Mouse (Mus musculus) layer of hippocampus, adult 11-12 months (tissue): ENCODE measurements around the gene Smarcal1.
A peak's percentile ranks its signal among the peaks of the same experiment; 100 is the strongest.

Experiments
- DNase-seq: peaks from one replicate; pipeline ENCODE4 v3.0.0; 2022; ENCODE audit warnings: low spot score

Smarcal1 gene

DNA sequence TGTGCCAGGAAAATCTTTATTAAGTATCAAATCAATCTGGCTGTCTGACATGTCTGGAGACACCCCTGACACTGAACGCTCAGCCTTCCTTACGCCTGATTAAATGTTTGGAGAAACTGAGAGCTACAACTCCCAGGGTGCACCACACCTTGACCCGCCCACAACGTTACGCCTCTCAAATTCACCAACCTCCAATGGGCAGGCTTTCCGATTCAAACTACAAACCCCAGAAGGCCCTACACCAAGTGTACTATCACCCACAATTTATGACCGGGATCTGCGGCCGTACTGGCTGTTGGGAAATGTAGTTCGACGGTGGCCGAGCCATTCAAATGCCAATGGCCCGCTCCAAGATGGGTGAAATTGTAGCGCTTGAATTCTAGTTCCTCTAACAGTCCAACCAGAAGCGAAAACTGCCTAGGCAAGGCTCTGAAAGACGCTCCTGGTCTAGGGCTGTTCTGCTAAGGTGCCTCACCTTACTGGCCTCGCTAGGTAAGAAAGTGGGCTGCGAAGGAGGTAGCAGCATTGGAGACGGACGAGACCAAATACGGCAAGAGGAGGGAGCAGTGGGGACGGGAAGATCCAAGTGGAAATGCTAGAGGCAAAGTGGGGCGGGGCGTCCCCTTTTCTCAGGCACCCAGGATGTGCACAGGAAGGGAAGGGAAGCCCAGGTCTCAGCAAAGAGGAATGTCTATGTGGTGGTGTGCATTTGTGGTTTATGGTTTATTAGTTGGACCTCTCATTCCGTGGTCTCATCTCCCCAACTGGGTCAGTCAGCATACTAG is at the start of gene Smarcal1:
Gene Smarcal1 (plus strand): TSS at position 305 of the 785 bp plus-strand sequence.
- peak; percentile 97 for DNase-seq

DNA sequence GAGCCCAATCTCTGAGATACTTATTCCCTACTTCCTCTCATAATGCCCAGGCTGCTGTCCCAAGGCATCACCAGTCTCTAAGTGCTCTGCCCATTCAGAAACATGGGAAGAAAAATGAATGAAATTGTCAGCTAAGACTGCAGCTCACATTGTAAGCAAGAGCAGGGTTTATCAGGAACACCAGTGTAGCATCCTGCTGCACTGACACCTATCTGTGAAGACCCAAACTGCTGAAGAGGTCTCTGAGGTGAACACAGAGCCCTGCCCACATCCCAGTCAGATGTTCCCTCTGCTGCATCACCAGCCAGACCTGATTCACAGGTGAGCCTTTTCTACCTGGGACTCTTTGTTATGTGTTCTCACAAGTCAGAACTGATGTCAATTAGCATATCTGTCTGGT is 49.6 kb upstream of the Smarcal1 start:
- DNase-seq = no peak

DNA sequence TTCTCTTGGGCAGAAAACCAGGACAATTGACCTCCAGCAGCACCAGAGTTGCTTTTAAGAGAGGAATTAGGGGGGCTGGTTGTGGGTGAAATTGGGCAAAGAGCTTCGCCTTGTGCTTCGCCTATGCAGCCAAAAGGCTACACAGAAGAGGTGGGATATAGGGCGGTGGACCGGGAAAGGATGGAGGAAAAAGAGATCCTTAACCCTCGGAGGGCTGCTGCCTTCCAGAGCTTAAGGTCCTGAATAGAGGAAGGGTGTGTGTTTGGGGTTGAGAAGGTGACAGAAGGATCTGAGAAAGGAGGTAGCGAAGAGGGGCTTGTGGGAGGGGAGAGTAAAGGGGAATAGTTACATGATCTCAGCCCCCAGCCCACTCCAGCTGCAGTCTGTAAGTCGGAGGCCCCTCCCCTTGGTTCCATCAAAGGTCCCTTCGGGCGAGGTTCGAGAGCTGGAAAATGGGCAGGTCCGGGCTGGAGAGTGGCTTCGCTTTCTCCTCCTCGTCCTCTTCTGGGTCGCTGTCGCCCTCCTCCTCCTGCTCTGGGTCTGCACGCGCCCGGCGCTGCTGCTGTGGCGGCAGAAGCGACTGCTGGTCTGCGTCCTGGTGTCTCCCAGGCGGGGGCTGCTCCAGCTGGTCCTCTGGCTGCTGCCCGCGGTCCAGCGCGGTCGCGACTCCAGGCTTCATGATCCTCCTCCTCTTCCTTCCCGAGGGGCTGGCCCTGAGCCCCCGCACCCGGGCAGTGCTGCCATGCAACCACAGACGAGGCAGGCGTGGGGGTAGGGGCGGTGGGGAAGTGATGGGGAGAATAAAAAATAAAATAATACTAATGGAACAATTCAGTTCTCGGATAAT is 47.1 kb upstream of the Smarcal1 start:
- peak; percentile 31 for DNase-seq

DNA sequence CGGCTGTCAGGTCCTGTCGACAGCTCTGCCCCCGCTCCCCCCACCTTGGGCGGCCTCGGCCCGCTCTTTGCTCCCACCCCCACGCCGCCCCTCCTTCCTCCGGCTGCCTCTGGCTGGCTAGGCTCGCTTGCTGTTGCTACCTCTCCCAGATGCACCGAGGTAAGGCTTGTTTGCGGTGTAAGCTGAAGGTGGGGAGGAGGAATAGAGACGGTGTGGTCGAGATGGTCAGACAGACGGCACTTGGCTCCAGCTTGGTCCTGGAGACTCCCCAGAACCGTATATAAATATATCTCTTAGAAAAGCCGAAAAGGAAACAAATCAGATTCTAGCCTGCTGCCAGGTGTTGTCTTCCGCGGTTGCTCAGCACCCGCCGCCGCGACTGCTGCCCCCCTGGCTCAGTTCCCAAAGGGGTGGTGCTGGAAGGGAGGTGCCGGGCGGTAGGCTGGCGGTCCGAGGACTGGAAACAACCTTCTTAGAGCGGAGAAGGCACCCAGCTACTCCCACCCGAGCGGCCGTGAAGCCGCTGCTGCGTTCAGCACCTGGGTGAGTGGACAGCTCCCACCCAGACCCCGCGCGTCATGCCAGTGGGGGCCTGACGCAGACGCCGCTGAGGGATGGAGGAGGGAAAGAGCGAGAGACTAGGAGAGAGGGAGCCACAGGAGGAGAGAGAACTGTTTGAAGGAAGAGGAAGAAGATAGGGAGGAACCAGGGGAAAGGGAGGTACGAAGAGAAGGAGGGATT is 46.3 kb upstream of the Smarcal1 start, which contains the start of gene March4:
Gene March4 (minus strand): TSS at position 320 of the 741 bp plus-strand sequence.
- peak; percentile 64 for DNase-seq

DNA sequence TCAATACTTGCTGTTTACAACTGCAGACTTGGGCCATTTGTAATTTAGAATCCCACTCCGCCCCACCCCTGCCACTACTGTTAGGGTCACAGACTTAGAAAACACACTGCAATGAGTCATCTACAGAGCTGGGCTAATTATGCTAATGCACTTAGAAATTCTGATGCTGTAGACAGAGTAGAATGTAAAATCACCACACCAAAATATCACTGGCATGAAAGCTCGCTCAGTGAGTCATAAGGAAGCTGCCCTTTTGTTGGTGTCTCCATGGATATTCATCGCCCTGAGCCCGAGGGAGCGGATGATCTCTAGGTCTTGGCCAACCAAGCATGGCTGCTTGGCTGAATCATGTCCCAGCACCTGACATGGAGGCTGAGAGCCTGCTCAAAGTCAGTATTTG is 44.8 kb upstream of the Smarcal1 start:
- DNase-seq = no peak

DNA sequence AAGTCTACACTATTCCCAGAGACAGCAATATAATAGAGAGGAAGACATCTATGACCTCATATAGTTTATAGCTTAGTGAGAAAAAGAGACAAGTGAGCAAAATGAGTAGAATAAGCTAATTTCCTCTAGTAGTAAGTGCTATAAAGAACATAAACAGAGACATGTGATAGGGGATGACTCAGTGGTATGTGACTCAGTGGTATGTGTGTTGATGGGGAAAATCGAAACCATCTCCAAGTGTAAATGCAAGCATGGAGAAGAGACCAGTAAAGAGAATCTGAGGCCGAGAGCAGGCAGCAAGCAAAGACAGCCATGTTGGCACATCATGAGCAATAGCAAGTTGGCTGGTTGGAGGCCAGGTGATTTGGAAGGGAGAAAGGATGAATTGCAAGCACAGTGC is 32.7 kb upstream of the Smarcal1 start:
- DNase-seq = no peak

DNA sequence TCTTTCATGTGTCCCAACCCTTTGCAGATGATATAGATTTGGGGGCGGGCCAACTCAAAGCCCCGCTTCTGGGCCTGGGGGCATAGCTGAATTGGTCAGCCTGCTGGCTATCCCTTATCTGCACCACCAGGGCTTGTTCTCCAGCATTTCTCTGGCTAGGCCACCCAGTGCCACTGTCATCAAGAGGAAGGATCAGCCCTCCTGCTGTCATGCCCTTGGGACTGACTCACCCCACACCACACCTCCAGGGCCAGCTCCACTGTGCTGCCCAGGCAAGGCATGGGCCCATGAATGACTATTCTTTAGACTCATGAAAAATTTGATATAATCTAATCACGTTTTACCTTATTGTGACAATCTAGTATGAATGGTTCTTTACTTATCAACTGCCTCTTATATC is 26.6 kb upstream of the Smarcal1 start:
- DNase-seq = no peak

DNA sequence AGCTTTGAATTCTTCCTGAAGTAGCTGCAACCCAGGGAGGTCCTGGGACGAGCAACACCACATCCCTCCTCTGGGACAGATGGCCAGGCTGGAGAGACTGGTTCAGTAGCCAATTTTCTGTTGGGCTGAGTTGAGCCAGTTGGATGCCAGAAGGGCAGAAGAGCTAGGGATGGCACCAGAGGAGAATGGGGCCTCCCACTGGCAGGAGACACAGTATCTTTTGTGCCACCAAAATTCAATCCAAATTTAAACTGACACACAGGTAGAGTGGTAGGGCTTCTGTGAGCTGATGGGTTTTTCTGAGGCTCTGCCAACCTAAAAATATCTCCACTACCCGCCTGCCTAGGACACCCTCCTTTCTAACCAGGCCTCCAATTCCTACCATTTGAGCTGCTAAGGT is 24.4 kb upstream of the Smarcal1 start:
- no peak for DNase-seq

DNA sequence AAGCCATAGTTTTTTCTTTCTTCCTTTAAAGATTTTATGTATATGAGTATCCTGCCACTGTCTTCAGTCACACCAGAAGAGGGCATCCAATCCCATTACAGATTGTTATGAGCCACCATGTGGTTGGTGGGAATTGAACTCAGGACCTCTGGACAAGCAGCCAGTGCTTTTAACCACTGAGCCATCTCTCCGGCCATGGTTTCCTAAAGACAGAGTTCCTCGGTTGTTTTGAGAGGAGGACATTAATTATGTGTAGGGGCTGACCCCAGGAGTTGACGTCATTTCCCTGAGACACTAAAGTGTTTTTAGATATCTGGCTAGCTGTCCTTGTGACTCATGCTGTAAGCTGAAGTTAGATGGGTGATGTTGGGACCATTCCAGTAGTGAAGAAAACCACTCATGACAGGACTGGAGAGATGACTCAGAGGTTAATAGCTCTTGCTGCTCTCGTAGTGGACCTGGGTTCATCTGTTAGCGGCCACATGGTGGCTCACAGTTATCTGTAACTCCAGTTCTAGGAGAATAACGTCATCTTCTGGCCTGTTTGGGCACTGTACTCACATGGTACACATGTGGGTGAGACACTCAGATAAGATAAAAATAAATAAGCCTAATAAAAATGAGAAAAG is 18.6 kb upstream of the Smarcal1 start:
- DNase-seq = no peak

DNA sequence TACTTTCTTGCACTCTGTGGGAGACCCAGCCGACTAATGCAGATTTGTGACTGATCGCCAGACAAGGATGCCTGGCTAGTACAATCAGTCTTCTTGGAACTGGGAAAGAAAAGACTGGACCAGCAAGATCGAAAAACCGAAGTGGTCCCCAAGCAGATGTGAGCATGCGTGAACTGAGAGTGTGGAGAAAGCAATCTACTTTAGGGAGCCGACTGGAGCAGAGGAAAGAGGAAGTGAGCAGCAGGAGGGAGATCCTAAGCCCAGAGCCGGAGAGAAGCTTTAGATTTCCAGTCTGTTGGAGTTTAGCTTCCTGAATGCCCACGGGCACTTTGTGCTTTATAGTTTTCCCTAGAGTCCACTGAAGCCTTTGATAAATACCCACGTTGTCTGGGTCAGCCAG is 16.0 kb upstream of the Smarcal1 start:
- no peak for DNase-seq

DNA sequence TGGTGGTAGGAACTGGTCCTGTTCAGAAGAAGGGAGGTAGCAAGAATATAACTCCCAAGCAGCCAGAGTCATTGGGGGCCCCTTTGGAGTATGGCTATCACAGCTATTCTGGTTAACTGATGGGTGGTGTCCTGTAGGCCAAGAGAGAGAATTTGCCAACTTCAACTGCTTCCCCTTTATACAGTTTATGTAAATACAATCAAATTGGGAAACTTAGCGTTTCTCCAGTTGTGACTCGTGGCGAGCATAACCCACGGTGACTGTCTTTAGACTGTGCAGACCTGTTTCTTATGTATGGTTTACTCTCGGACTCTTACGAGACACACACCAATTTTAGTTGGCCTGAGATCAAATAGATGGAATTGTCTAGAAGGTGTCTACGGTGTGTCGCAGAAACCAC is 14.3 kb upstream of the Smarcal1 start:
- no peak for DNase-seq

DNA sequence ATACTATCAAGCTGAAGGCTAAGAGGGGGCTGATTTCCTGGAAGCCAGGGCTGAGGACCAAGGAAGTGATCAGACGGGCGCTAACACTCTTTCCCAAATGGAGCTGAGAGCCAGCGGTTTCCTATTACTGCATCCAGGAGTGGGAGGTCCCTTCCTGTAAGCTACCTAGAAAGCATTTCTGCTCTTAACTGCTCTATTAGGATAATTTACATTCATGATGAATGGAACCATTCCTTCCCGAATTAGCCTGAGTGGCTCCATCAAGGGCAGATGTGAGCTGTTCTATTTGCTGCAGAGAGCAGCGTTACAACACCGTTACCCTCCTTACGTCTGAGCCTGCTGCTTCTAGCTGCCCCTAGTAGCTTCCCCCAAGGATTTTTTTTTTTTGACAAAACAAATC is 9.0 kb upstream of the Smarcal1 start:
- no peak for DNase-seq

DNA sequence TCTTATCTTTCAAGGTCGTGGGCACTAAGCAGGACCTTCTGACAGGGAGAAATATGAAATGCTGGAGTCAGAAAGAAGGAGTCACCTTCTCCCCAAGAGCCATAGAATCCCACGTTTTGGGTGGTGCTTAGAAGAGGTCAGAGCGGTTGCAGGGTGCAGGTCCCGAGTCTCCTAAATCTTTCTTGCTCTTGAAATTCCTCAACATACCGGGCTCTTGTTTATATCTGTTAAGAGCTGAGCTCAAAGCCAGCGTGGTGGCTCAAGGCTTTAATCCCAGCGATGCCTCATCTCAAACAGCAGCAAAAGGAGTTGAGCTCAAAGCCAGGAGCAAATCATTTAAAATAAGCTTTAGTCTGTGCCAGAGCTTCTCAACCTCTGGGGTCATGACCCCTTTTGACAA is 8.4 kb upstream of the Smarcal1 start:
- no peak for DNase-seq

DNA sequence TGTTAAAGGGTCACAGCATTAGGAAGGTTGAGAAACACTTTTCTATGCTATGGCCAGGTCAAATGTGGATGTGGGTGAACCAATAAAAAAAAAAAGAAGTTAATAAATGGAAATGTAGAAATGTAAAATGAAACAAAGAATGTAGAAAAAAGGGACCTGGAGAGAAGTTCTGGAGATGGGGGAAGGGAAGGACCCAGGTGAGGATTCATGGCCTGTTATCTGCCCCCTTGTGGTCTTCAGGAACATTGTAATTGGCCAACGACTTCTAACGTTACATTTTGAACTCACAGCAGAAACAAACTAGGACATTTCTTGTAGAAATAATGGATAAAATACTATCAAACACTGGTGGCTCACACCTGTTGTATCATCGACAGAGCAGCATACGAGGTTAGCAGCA is 7.9 kb upstream of the Smarcal1 start:
- no peak for DNase-seq

DNA sequence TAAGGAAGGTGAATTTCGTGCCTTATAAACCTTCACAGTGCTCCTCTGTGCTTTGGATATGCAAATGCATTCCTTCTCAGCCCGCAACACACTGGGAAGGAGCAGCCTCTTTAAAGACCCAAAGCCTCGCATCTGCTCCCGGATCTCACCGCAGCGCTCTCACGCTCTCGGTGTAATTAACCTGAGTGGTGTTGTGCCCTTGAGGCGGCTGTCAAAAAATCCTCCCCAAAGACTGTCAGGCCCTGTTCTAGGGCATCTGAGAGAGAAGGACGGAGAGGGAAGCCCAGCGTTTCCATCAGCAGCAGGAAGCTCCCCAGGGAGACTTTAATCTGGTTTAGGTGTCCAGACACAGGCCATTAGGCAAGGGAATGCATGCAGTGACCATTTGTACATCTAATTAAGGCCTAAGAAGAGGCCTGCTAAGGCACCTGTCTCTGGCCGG is 5.5 kb upstream of the Smarcal1 start:
- no peak for DNase-seq

DNA sequence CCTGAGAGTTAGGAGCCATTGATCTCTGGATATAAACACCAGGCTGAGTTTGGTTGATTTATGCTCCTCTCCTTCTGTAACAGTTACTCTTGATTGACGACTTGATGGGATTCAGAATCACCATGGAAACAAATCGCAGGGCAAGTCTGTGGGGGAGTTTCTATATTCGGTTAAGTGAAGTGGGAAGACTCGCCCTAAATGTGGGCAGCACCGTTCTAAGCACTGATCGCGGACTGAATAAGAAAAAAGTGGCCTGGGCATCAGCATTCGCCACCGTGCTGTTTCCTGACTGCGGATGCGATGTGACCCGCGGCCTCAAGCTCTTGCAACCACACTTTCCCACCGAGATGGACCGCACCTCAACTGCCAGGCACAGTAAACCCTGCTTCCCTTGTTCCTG is 4.7 kb upstream of the Smarcal1 start:
- no peak for DNase-seq

DNA sequence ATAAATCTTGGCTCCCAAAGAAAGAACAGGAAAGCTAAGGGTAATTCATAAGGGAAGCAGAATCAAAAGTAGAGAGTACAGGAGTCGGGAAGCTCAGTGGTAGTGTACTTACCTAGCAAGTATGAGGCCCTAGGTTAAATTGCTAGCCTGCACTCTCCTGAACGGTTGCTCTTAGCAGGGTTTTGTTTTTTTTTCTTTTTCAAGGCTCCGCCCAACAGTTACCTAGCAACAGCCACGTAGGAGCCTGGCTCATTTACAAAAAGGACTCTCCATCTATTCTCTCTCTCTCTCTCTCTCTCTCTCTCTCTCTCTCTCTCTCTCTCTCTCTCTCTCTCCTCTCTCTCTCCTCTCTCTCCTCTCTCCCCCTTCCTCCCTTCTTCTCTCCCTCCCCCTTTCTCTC is 4.2 kb upstream of the Smarcal1 start:
- DNase-seq = no peak

DNA sequence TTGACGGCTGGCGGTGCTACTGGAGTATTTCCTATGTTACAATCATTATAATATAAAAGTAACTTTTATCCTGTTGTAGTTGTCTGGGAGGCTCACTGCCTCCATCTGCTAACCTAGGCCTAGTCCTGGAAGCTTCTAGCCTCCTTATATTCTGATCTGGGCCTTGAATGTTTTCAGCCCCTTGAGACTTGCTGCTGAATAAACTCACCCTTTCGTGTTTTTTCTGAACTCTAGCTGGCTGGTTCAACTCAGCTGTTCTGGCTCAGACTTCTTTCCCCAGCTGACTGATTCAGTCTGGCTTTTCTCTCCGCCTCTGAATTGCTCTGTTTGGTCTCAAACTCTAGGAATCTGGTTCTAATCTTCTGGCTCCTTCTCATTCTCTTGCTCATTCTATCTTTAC is 855 bp downstream of the Smarcal1 start:
- DNase-seq = no peak

DNA sequence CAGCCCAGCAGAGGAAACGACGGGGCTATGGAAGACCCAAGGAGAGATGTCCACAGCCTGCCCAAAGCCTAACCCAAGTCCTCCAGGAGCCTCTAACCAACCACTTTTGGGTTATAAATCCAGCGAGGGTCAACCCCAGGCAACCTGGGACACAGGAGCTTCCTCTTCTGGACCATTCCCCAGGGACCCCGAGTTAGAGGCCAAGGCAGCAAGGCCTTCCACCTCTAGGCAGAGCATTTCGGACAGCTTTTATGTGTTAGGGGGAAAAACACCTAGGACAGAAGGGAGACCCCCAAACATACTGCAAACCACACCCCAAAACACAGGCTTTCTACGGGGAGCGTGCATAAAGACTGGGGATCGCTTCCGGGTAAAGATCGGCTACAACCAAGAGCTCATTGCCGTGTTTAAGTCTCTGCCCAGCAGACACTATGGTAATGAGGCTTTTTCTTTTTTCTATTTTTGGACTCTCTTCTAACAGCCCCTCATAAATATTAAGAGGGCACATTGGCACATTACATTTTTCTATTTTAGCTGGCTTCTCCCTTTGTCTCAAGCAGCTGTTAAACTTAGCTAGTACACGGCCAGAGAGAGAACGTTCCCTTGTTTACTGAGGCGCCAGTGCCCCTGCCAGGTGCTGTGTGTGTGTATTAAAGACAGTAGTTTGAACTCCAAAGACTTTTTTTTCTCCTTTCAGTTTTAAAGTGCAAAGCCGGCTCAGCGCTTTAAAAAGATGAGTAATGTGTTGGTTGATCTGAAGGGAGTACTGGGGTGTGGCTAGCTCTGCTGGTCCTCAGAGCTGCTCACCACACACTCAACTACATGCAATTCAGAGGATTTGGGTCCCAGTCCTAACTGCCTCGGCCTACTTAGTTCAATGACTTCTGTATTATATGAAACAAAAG is 3.2 kb downstream of the Smarcal1 start:
- no peak for DNase-seq

DNA sequence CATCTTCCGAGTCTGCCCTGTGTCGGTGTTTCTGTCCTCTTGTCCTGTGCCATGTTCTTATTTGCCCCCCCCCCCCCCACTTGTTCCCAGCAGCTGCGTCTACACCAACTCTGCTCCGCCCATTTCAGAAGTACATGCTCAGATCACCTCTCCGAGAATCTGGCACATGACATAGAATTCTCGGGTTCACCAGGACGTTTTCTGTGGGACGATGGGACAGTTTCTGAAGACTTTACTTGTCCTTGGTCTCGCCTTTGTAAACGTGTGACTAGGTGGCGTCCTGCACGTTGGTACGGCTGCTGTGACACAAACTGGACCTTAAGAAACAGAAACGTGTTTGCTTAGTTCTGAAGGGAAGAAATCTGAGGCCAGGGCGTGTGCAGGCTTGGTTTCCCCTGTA is 4.5 kb downstream of the Smarcal1 start:
- no peak for DNase-seq

DNA sequence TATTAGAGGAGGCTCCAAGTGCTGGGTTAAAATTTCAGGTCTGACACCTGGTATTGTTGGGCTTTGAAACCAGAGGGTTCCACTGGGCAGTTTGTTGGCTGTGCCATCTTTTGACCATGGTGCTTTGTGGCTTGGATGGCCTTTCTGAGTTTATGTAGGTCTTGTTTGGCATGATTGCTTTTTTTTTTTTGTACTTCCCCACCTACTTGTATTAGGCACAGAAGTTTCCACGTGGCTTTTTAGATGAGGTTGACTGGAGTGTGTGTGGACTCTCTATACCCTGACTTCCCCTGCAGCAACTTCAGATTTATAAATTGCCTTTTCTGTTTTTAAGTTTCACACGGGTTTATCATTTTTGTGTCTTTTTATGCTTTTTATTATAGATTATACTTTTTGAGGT is 5.7 kb downstream of the Smarcal1 start:
- DNase-seq = no peak
